In genomic region chr5:111073316-111073736, GRCm38 (mm10) we compare ENCODE assay signal across 10 mouse cellular contexts.
DNase-seq lines count a peak whose midpoint lies in the region; ATAC-seq lines count a peak whose summit lies in the region.
"Had no signal": no experiment of that assay in that cellular context is flagged by ENCODE, and none has a peak within 500 bp of the region (broad histone marks: within the 10 kb centered on the region; RNA-seq: fewer than 3 reads in every experiment).

No protein-coding gene starts in this region.

- H3K27me3 ChIP-seq in heart, embryonic 12.5 days (replicated peaks): peaks cover 12% of the 10 kb centered on the region
- H3K27me3 ChIP-seq in limb, embryonic 13.5 days: no peaks in the 10 kb centered on the region

- H3K36me3 ChIP-seq in heart, embryonic 12.5 days: no peaks in the 10 kb centered on the region; the same call in 1 of the 2 replicates
- H3K36me3 ChIP-seq in limb, embryonic 13.5 days: 0 out of 2 replicates have a peak, but pooled peaks cover 3% of the 10 kb centered on the region

- no peak overlapping the region for H3K4me3 ChIP-seq in heart, embryonic 12.5 days
- H3K4me3 ChIP-seq in limb, embryonic 13.5 days: no peak overlapping the region

- H3K4me1 ChIP-seq in heart, embryonic 12.5 days (replicated peaks): peaks cover 11% of the 10 kb centered on the region
- peaks cover 26% of the 10 kb centered on the region for H3K4me1 ChIP-seq in limb, embryonic 13.5 days

- no peaks in the 10 kb centered on the region for H3K9me3 ChIP-seq in heart, embryonic 12.5 days (replicated peaks)
- H3K9me3 ChIP-seq in limb, embryonic 13.5 days: no peaks in the 10 kb centered on the region

- DNase-seq in heart, adult 8-10 months (ENCODE audit: low spot score): no peak
- peak; percentile 76 for DNase-seq in retina, postnatal 1 day
- no peak for DNase-seq in retina, embryonic 14.5 days (ENCODE audit: low spot score)
- no peak for DNase-seq in left cerebral cortex, adult 8-10 months (ENCODE audit: low spot score in 2 of 2)
- DNase-seq in c-Kit-positive CD71-positive TER-119-positive erythroid progenitor cells, embryonic 14.5 days (ENCODE audit: low spot score): no peak
- DNase-seq in urinary bladder, postnatal 36 days (ENCODE audit: low spot score in 2 of 2): no peak
- DNase-seq: cerebellum, adult 2 months had no signal

- H3K9ac ChIP-seq in heart, embryonic 12.5 days: peak overlapping the region; percentile 11; the same call in 1 of the 2 replicates
- H3K9ac ChIP-seq in limb, embryonic 13.5 days: no peak overlapping the region

- ATAC-seq in heart, embryonic 12.5 days (ENCODE audit: insufficient number of reproducible peaks, low FRiP score): peak; percentile 64; the same call in 1 of the 2 replicates
- ATAC-seq in limb, embryonic 13.5 days (ENCODE audit: low FRiP score, low read depth): peak; percentile 24; the same call in 1 of the 2 replicates
- ATAC-seq: CD4-positive, CD25-positive, alpha-beta regulatory T cell, adult 4 months had no signal

- WGBS in heart, embryonic 12.5 days: 60% methylated on average over 6 of the region's 6 CpGs
- WGBS in limb, embryonic 13.5 days: 40% methylated on average over 6 of the region's 6 CpGs

- H3K27ac ChIP-seq in heart, embryonic 12.5 days (ENCODE audit: poor library complexity, severe bottlenecking): no peak overlapping the region
- no peak overlapping the region for H3K27ac ChIP-seq in limb, embryonic 13.5 days

- H3K4me2 ChIP-seq in heart, embryonic 12.5 days: peak overlapping the region; percentile 49
- H3K4me2 ChIP-seq in limb, embryonic 13.5 days (replicated peaks): peak overlapping the region; percentile 25; the same call in 1 of the 2 replicates
